Mouse (Mus musculus): Measurements from ENCODE around the gene Ehd2. TPM values are rescaled to one million over a fixed set of nuclear protein-coding genes. Genes with fewer than 3 reads are reported as not detected.

Ehd2 gene
- polyA plus RNA-seq, 1 experiment = 9.7 TPM

GRCm38 (mm10) chr7:15954978-15955443 lies 12.4 kb downstream of the Ehd2 start:
- DNase-seq (ENCODE audit: low read depth) = peak; percentile 33
- TF ChIP-seq POLR2A (IDR thresholded peaks at IDR 0.05; ENCODE audit: borderline replicate concordance, extremely low read depth, insufficient read depth, insufficient read length, poor library complexity, severe bottlenecking) (no peak), CTCF (IDR thresholded peaks at IDR 0.05; ENCODE audit: borderline replicate concordance, extremely low read depth, insufficient read depth, insufficient read length) (no peak)

DNA sequence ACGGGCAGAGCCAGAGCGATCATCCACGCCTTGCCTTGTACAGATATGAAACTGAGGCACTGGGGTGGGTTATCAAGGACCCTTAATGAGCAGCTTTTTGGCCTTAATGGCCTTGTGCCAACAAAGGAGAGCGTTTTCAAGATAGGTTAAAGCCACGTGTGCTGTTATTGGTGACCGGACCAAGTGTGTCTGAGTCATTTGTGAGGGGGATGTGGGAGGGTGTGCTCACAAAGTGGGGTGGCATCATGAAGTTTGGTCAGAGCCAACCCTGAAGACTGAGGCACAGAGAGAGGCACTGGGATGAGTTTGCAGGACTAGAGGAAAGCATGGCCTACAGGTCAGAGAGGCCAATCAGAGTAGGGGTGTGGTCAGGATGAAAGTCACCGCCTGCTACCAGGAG lies 12.9 kb downstream of the Ehd2 start:
- DNase-seq (ENCODE audit: low read depth) = no peak

DNA sequence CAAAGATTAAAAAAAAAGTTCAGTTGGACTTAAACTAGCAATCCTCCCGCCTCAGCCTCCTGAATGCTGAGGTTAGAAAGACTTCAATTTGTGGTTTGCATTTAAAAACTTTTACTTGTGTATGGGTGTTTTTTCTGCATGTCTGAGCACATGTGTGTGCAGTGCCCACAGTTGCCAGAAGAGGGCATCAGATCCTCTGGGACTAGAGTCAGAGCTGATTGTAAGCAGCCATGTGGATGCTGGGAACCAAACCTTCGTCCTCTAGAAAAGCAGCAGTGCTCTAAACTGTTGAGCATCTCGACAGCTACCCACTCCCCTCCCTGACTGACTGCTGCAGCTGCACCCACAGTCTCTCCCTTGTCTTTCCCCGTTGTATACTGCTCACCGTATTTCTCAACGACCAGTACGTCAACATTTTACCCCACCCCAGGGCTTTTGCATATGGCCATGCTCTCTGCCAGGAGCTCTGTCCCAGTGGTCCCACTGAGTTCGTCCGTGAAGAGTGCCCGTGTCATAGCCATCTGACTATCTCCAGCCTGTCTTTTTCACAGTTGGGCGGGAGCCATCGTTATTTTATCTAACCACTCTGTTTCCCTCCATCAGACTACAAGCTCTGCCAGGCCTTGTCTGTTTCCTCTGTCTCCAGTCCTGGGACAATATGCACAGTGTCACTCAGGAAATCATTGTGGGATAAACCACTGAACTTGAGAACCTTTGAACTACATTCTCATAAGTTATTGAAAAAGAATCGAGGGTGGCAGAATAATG lies 13.9 kb downstream of the Ehd2 start:
- TF ChIP-seq CTCF (IDR thresholded peaks at IDR 0.05; ENCODE audit: borderline replicate concordance, extremely low read depth, insufficient read depth, insufficient read length) (peak; percentile 23; the same call in 1 of the 2 replicates), POLR2A (IDR thresholded peaks at IDR 0.05; ENCODE audit: borderline replicate concordance, extremely low read depth, insufficient read depth, insufficient read length, poor library complexity, severe bottlenecking) (no peak)
- DNase-seq (ENCODE audit: low read depth) = no peak

More for the DNA sequence above, 12.9 kb downstream of the Ehd2 start:
- no peak for TF ChIP-seq POLR2A (IDR thresholded peaks at IDR 0.05; ENCODE audit: borderline replicate concordance, extremely low read depth, insufficient read depth, insufficient read length, poor library complexity, severe bottlenecking)
- TF ChIP-seq CTCF (IDR thresholded peaks at IDR 0.05; ENCODE audit: borderline replicate concordance, extremely low read depth, insufficient read depth, insufficient read length) = no peak

DNA sequence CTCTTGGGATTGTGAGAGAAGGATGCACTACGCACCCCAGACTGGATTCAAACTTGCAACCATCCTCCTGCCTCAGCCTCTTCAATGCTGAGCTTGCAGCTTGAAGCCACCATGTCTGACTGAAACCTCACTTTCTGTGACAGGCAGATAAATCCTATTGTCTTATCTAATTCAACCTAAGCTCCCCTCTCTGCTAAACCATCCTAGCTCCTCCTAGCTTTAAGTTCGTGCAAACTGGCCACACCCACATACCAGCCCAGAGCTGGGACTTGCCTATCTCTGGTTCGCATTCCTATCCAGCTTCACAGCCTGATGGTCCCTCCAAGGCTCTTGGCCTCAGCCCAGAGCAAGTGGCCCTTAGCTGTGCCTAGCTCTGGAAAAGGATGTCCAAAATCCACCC lies 15.0 kb downstream of the Ehd2 start:
- TF ChIP-seq POLR2A (IDR thresholded peaks at IDR 0.05; ENCODE audit: borderline replicate concordance, extremely low read depth, insufficient read depth, insufficient read length, poor library complexity, severe bottlenecking) (no peak), CTCF (IDR thresholded peaks at IDR 0.05; ENCODE audit: borderline replicate concordance, extremely low read depth, insufficient read depth, insufficient read length) (no peak)
- no peak for DNase-seq (ENCODE audit: low read depth)

DNA sequence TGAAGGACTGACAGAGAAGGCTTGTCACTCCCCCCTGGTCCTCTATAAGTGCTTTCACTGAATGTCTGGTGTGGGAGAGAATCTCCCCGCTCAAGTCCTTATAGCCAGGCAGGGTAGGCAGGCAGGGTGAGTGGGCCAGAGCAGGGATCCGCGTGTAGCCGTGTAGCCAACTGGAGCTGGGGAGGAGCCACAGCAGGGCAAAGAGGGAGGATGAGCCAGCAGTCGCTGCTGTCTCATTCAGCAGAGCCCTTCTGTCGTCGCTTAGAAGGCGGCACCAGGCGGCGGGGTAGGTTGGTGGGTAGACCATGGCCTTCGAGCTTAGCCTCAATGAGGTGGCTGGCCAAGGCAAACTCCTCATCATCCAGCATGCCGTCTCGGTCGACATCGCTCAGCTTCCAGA lies 17.4 kb downstream of the Ehd2 start:
- TF ChIP-seq CTCF (IDR thresholded peaks at IDR 0.05; ENCODE audit: borderline replicate concordance, extremely low read depth, insufficient read depth, insufficient read length) (no peak), POLR2A (IDR thresholded peaks at IDR 0.05; ENCODE audit: borderline replicate concordance, extremely low read depth, insufficient read depth, insufficient read length, poor library complexity, severe bottlenecking) (no peak)
- no peak for DNase-seq (ENCODE audit: low read depth)

- DNase-seq (ENCODE audit: low read depth) = no peak
- TF ChIP-seq CTCF (IDR thresholded peaks at IDR 0.05; ENCODE audit: borderline replicate concordance, extremely low read depth, insufficient read depth, insufficient read length) (no peak), POLR2A (IDR thresholded peaks at IDR 0.05; ENCODE audit: borderline replicate concordance, extremely low read depth, insufficient read depth, insufficient read length, poor library complexity, severe bottlenecking) (no peak)
These were observed 18.1 kb downstream of the Ehd2 start for GRCm38 (mm10) chr7:15949216-15949790.

- DNase-seq (ENCODE audit: low read depth) = peak; percentile 45
- TF ChIP-seq CTCF (IDR thresholded peaks at IDR 0.05; ENCODE audit: borderline replicate concordance, extremely low read depth, insufficient read depth, insufficient read length) = peak; percentile 65
- no peak for TF ChIP-seq POLR2A (IDR thresholded peaks at IDR 0.05; ENCODE audit: borderline replicate concordance, extremely low read depth, insufficient read depth, insufficient read length, poor library complexity, severe bottlenecking)
These were observed 18.9 kb downstream of the Ehd2 start for GRCm38 (mm10) chr7:15948381-15948941.

- DNase-seq (ENCODE audit: low read depth) = no peak
- TF ChIP-seq CTCF (IDR thresholded peaks at IDR 0.05; ENCODE audit: borderline replicate concordance, extremely low read depth, insufficient read depth, insufficient read length) (no peak), POLR2A (IDR thresholded peaks at IDR 0.05; ENCODE audit: borderline replicate concordance, extremely low read depth, insufficient read depth, insufficient read length, poor library complexity, severe bottlenecking) (no peak)
These were observed 19.6 kb downstream of the Ehd2 start for GRCm38 (mm10) chr7:15947653-15948260.

DNA sequence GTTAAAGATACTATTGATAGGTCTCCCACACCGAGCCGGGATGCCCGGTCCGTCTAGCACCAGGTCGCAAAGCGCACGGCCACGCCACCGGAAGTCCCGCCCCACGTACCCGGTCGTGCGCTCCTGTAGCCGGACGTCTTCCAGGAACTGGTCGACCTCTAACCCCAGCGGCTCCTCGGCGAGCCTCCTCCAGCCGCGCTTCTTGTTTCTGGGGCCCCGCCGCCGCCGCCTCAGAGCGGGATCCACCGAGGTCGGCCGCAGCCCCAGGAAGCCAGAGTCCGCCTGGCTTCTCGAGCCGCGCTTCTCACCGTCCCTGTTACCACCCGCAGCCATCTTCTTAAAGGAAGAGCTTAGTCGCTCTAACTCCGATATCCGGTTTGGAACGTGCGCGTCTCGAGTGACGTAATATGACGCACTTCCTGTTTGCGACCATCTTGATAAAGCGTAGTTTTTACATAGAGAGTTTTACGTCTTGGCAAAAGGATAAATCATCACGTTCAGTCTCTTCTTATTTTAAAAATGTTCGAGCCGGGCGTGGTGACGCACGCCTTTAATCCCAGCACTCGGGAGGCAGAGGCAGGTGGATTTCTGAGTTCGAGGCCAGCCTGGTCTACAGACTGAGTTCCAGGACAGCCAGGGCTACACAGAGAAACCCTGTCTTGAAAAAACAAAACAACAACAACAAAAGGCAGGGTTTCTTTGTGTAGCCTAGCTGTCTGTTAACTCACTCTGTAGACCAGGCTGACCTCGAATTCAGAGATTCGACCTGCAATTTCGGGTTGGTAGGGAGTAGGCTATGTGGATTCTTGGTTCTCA lies 21.4 kb downstream of the Ehd2 start, which contains the start of gene Nop53:
Nop53 (minus strand) TSS at position 354 of the 816 bp plus-strand sequence.
- DNase-seq (ENCODE audit: low read depth) = peak; percentile 99
- TF ChIP-seq POLR2A (IDR thresholded peaks at IDR 0.05; ENCODE audit: borderline replicate concordance, extremely low read depth, insufficient read depth, insufficient read length, poor library complexity, severe bottlenecking) = no peak; the same call in 1 of the 2 replicates
- no peak for TF ChIP-seq CTCF (IDR thresholded peaks at IDR 0.05; ENCODE audit: borderline replicate concordance, extremely low read depth, insufficient read depth, insufficient read length)

- TF ChIP-seq CTCF (IDR thresholded peaks at IDR 0.05; ENCODE audit: borderline replicate concordance, extremely low read depth, insufficient read depth, insufficient read length) (no peak), POLR2A (IDR thresholded peaks at IDR 0.05; ENCODE audit: borderline replicate concordance, extremely low read depth, insufficient read depth, insufficient read length, poor library complexity, severe bottlenecking) (no peak)
- no peak for DNase-seq (ENCODE audit: low read depth)
These were observed 22.2 kb downstream of the Ehd2 start for GRCm38 (mm10) chr7:15945211-15945610.
